Mouse (Mus musculus): ENCODE results near the gene 4930544D05Rik.

Gene 4930544D05Rik

GRCm38 (mm10) chr11:70643051-70643450 lies 27.4 kb downstream of the 4930544D05Rik start:
- no peak for DNase-seq (ENCODE audit: low read depth, low spot score)

GRCm38 (mm10) chr11:70644564-70645103 lies 29.0 kb downstream of the 4930544D05Rik start:
- DNase-seq (ENCODE audit: low read depth, low spot score), result no peak

GRCm38 (mm10) chr11:70645461-70646258 lies 30.0 kb downstream of the 4930544D05Rik start:
- no peak for DNase-seq (ENCODE audit: low read depth, low spot score)

GRCm38 (mm10) chr11:70646259-70646555 lies 30.6 kb downstream of the 4930544D05Rik start:
- DNase-seq (ENCODE audit: low read depth, low spot score), result no peak

GRCm38 (mm10) chr11:70646691-70647650 lies 31.3 kb downstream of the 4930544D05Rik start, which contains the start of the genes Rnf167 and Slc25a11:
Gene Rnf167, plus strand, starts transcription at chr11:70647235.
Gene Slc25a11, minus strand, starts transcription at chr11:70647479.
- peak; percentile 99 for DNase-seq (ENCODE audit: low read depth, low spot score)

- no peak for DNase-seq (ENCODE audit: low read depth, low spot score)
These were observed 32.2 kb downstream of the 4930544D05Rik start for GRCm38 (mm10) chr11:70647716-70648420.

- no peak for DNase-seq (ENCODE audit: low read depth, low spot score)
These were observed 32.9 kb downstream of the 4930544D05Rik start for GRCm38 (mm10) chr11:70648512-70648911.

GRCm38 (mm10) chr11:70649185-70649734 lies 33.6 kb downstream of the 4930544D05Rik start:
- no peak for DNase-seq (ENCODE audit: low read depth, low spot score)

GRCm38 (mm10) chr11:70650322-70651175 lies 34.9 kb downstream of the 4930544D05Rik start:
- DNase-seq (ENCODE audit: low read depth, low spot score), result no peak

- DNase-seq (ENCODE audit: low read depth, low spot score), result no peak
These were observed 35.7 kb downstream of the 4930544D05Rik start for GRCm38 (mm10) chr11:70651391-70651790.

GRCm38 (mm10) chr11:70652029-70652883 lies 36.6 kb downstream of the 4930544D05Rik start:
- no peak for DNase-seq (ENCODE audit: low read depth, low spot score)

- no peak for DNase-seq (ENCODE audit: low read depth, low spot score)
These were observed 37.3 kb downstream of the 4930544D05Rik start for GRCm38 (mm10) chr11:70652884-70653344.

GRCm38 (mm10) chr11:70653345-70654197 lies 37.9 kb downstream of the 4930544D05Rik start:
- peak; percentile 63 for DNase-seq (ENCODE audit: low read depth, low spot score)

GRCm38 (mm10) chr11:70654198-70654922 lies 38.7 kb downstream of the 4930544D05Rik start, which contains the start of gene Pfn1:
Gene Pfn1, minus strand, starts transcription at chr11:70654644.
- peak; percentile 43 for DNase-seq (ENCODE audit: low read depth, low spot score)

GRCm38 (mm10) chr11:70654923-70655570 lies 39.4 kb downstream of the 4930544D05Rik start:
- peak; percentile 56 for DNase-seq (ENCODE audit: low read depth, low spot score)

GRCm38 (mm10) chr11:70655571-70656455 lies 40.2 kb downstream of the 4930544D05Rik start:
- no peak for DNase-seq (ENCODE audit: low read depth, low spot score)
